Mouse (Mus musculus) MEL (cell line): Measurements from ENCODE around the gene Mymx. TPM values are rescaled to one million over a fixed set of nuclear protein-coding genes. Genes with fewer than 3 reads are reported as not detected.

Experiments used
- DNase-seq: peaks from one replicate; pipeline ENCODE4 v3.0.0; 2011; ENCODE audit warnings: low read depth, low spot score
- H3K27ac ChIP-seq: 2 replicates; pipeline ENCODE4 v1.5.1; 2012; ENCODE audit warnings: low read depth, mild to moderate bottlenecking, control low read depth, low read length, moderate library complexity; ENCODE audit not compliant: control insufficient read depth
- H3K27me3 ChIP-seq, 2 experiments: fragments of 150-350 bp in 1 of 2; sonication (generic) in 1 of 2; 2 replicates each; pipeline ENCODE4 v1.6.1; 2012; ENCODE audit warnings: low read length in 2 of 2, mild to moderate bottlenecking in 2 of 2, improper control_type of control experiment in 1 of 2, moderate library complexity in 1 of 2; ENCODE audit not compliant: insufficient read depth in 2 of 2, control insufficient read depth in 1 of 2
- H3K36me3 ChIP-seq, 2 experiments: 2 replicates each; pipeline ENCODE4 v1.6.1; 2012 to 2014; ENCODE audit warnings: low read length in 2 of 2, improper control_type of control experiment in 1 of 2, inconsistent platforms in 1 of 2, mild to moderate bottlenecking in 1 of 2; ENCODE audit not compliant: insufficient read depth in 2 of 2, control insufficient read depth in 1 of 2
- H3K4me1 ChIP-seq, 2 experiments: fragments of 150-350 bp in 1 of 2; sonication (generic) in 1 of 2; 2 replicates each; pipeline ENCODE4 v1.6.1; 2012; ENCODE audit warnings: low read length in 2 of 2, improper control_type of control experiment in 1 of 2, mild to moderate bottlenecking in 1 of 2; ENCODE audit not compliant: insufficient read depth in 2 of 2, control insufficient read depth in 1 of 2
- H3K4me3 ChIP-seq, 2 experiments: fragments of 150-350 bp in 1 of 2; sonication (generic) in 1 of 2; 2 replicates each; pipeline ENCODE4 v1.5.1; 2012; ENCODE audit warnings: low read depth in 2 of 2, low read length in 2 of 2, mild to moderate bottlenecking in 2 of 2, moderate library complexity in 2 of 2, control low read depth in 1 of 2, improper control_type of control experiment in 1 of 2; ENCODE audit not compliant: control insufficient read depth in 1 of 2, insufficient read depth in 1 of 2
- H3K79me2 ChIP-seq: 2 replicates; pipeline ENCODE4 v1.6.1; 2012; ENCODE audit warnings: mild to moderate bottlenecking, low read length, moderate library complexity; ENCODE audit not compliant: control insufficient read depth, poor library complexity, insufficient read depth
- H3K9ac ChIP-seq: 2 replicates; pipeline ENCODE4 v1.6.1; 2012; ENCODE audit warnings: low read depth, mild to moderate bottlenecking, control low read depth, low read length, moderate library complexity; ENCODE audit not compliant: control insufficient read depth, poor library complexity, severe bottlenecking
- H3K9me3 ChIP-seq: fragments of 150-350 bp; sonication (generic); replicated peaks from 2 replicates; pipeline ENCODE4 v1.6.1; 2012; ENCODE audit warnings: mild to moderate bottlenecking, low read length, improper control_type of control experiment, moderate library complexity; ENCODE audit not compliant: insufficient read depth
- BHLHE40 ChIP-seq: IDR thresholded peaks from 2 replicates; pipeline ENCODE4 v1.6.1; 2012; ENCODE audit warnings: low read depth, mild to moderate bottlenecking, inconsistent platforms, low read length, improper control_type of control experiment, borderline replicate concordance
- CHD1 ChIP-seq: IDR thresholded peaks from 2 replicates; pipeline ENCODE4 v1.6.1; 2012; ENCODE audit warnings: low read depth, mild to moderate bottlenecking, inconsistent platforms, low read length, improper control_type of control experiment
- CHD2 ChIP-seq: IDR thresholded peaks from 2 replicates; pipeline ENCODE4 v1.6.1; 2011; ENCODE audit warnings: low read length, improper control_type of control experiment
- CTCF ChIP-seq, 3 experiments: IDR thresholded peaks in 2 of 3; conservative IDR thresholded peaks in 1 of 3; 2 replicates each; pipeline ENCODE4 v1.5.1; 2011 to 2012; ENCODE audit warnings: low read length in 3 of 3, low read depth in 2 of 3, mild to moderate bottlenecking in 2 of 3, improper control_type of control experiment in 1 of 3, inconsistent platforms in 1 of 3, mixed read lengths in 1 of 3, moderate library complexity in 1 of 3; ENCODE audit not compliant: control insufficient read depth in 1 of 3, insufficient read depth in 1 of 3, poor library complexity in 1 of 3, severe bottlenecking in 1 of 3
- E2F4 ChIP-seq: IDR thresholded peaks from 2 replicates; pipeline ENCODE4 v1.6.1; 2011; ENCODE audit warnings: low read depth, low read length, improper control_type of control experiment, borderline replicate concordance
- ELF1 ChIP-seq: IDR thresholded peaks from 2 replicates; pipeline ENCODE4 v1.6.1; 2014; ENCODE audit warnings: low read depth, mild to moderate bottlenecking, inconsistent platforms, low read length, improper control_type of control experiment, moderate library complexity
- EP300 ChIP-seq, 2 experiments: IDR thresholded peaks; 2 replicates each; pipeline ENCODE4 v1.6.1; 2011; ENCODE audit warnings: improper control_type of control experiment in 2 of 2, low read length in 2 of 2, low read depth in 1 of 2, mild to moderate bottlenecking in 1 of 2
- ETS1 ChIP-seq: IDR thresholded peaks from 2 replicates; pipeline ENCODE4 v1.6.1; 2012; ENCODE audit warnings: low read depth, mild to moderate bottlenecking, inconsistent platforms, low read length, improper control_type of control experiment, moderate library complexity
- GABPA ChIP-seq: IDR thresholded peaks from 2 replicates; pipeline ENCODE4 v1.6.1; 2012; ENCODE audit warnings: low read depth, mild to moderate bottlenecking, inconsistent platforms, low read length, improper control_type of control experiment, moderate library complexity
- HCFC1 ChIP-seq: IDR thresholded peaks from 2 replicates; pipeline ENCODE4 v1.6.1; 2012; ENCODE audit warnings: low read depth, mild to moderate bottlenecking, inconsistent platforms, low read length, improper control_type of control experiment, moderate library complexity
- KAT2A ChIP-seq: conservative IDR thresholded peaks from 2 replicates; pipeline ENCODE4 v1.6.1; 2012; ENCODE audit warnings: low read depth, low read length, improper control_type of control experiment, inconsistent platforms
- MAX ChIP-seq: IDR thresholded peaks from 2 replicates; pipeline ENCODE4 v1.6.1; 2011; ENCODE audit warnings: low read length, improper control_type of control experiment
- MAZ ChIP-seq: IDR thresholded peaks from 2 replicates; pipeline ENCODE4 v1.6.1; 2012; ENCODE audit warnings: low read depth, mild to moderate bottlenecking, inconsistent platforms, low read length, improper control_type of control experiment
- MEF2A ChIP-seq: IDR thresholded peaks from 2 replicates; pipeline ENCODE4 v1.6.1; 2014; ENCODE audit warnings: low read depth, mild to moderate bottlenecking, inconsistent platforms, low read length, improper control_type of control experiment; ENCODE audit not compliant: poor library complexity, insufficient replicate concordance, severe bottlenecking; ENCODE audit errors: extremely low read depth
- MYB ChIP-seq: IDR thresholded peaks from 2 replicates; pipeline ENCODE4 v1.6.1; 2011; ENCODE audit warnings: mild to moderate bottlenecking, low read depth, low read length, improper control_type of control experiment
- MYC ChIP-seq: IDR thresholded peaks from 2 replicates; pipeline ENCODE4 v1.6.1; 2011; ENCODE audit warnings: low read depth, mild to moderate bottlenecking, low read length, improper control_type of control experiment, moderate library complexity
- NELFE ChIP-seq: IDR thresholded peaks from 2 replicates; pipeline ENCODE4 v1.6.1; 2011; ENCODE audit warnings: low read depth, low read length, improper control_type of control experiment
- NRF1 ChIP-seq: IDR thresholded peaks from 2 replicates; pipeline ENCODE4 v1.6.1; 2014; ENCODE audit warnings: low read depth, mild to moderate bottlenecking, inconsistent platforms, low read length, improper control_type of control experiment, moderate library complexity; ENCODE audit not compliant: poor library complexity, insufficient read depth, severe bottlenecking
- POLR2A ChIP-seq, 2 experiments: IDR thresholded peaks; 2 replicates each; pipeline ENCODE4 v1.6.1; 2011 to 2012; ENCODE audit warnings: low read length in 2 of 2, mild to moderate bottlenecking in 2 of 2, control low read depth in 1 of 2, improper control_type of control experiment in 1 of 2, low read depth in 1 of 2, moderate library complexity in 1 of 2; ENCODE audit not compliant: control insufficient read depth in 1 of 2, insufficient read depth in 1 of 2, poor library complexity in 1 of 2
- POLR2AphosphoS2 ChIP-seq: IDR thresholded peaks from 2 replicates; pipeline ENCODE4 v1.6.1; 2011; ENCODE audit warnings: low read length, improper control_type of control experiment
- POLR2AphosphoS5 ChIP-seq: IDR thresholded peaks from 2 replicates; pipeline ENCODE4 v1.6.1; 2012; ENCODE audit warnings: low read depth, borderline replicate concordance, mild to moderate bottlenecking, inconsistent platforms, low read length, moderate library complexity, mixed read lengths
- RAD21 ChIP-seq: IDR thresholded peaks from 2 replicates; pipeline ENCODE4 v1.6.1; 2011; ENCODE audit warnings: mild to moderate bottlenecking, low read depth, low read length, improper control_type of control experiment
- RCOR1 ChIP-seq: IDR thresholded peaks from 2 replicates; pipeline ENCODE4 v1.6.1; 2012; ENCODE audit warnings: low read depth, mild to moderate bottlenecking, inconsistent platforms, low read length, improper control_type of control experiment
- SIN3A ChIP-seq: IDR thresholded peaks from 2 replicates; pipeline ENCODE4 v1.6.1; 2012; ENCODE audit warnings: low read length, improper control_type of control experiment, inconsistent platforms
- TAL1 ChIP-seq: IDR thresholded peaks from 2 replicates; pipeline ENCODE4 v1.6.1; 2012; ENCODE audit warnings: mild to moderate bottlenecking, inconsistent platforms, low read length, moderate library complexity, mixed read lengths
- TBP ChIP-seq: IDR thresholded peaks from 2 replicates; pipeline ENCODE4 v1.8.0; 2011; ENCODE audit warnings: low read depth, low read length, improper control_type of control experiment
- TCF12 ChIP-seq: IDR thresholded peaks from 2 replicates; pipeline ENCODE4 v1.6.1; 2014; ENCODE audit warnings: low read depth, mild to moderate bottlenecking, inconsistent platforms, low read length, improper control_type of control experiment, moderate library complexity
- UBTF ChIP-seq: IDR thresholded peaks from 2 replicates; pipeline ENCODE4 v1.6.1; 2012; ENCODE audit warnings: low read depth, mild to moderate bottlenecking, inconsistent platforms, low read length, improper control_type of control experiment, moderate library complexity, borderline replicate concordance; ENCODE audit not compliant: insufficient read depth
- USF1 ChIP-seq: IDR thresholded peaks from 2 replicates; pipeline ENCODE4 v1.6.1; 2014; ENCODE audit warnings: low read depth, mild to moderate bottlenecking, inconsistent platforms, low read length, improper control_type of control experiment, moderate library complexity
- ZKSCAN1 ChIP-seq: IDR thresholded peaks from 2 replicates; pipeline ENCODE4 v1.6.1; 2012; ENCODE audit warnings: low read depth, mild to moderate bottlenecking, inconsistent platforms, low read length, improper control_type of control experiment, moderate library complexity
- ZMIZ1 ChIP-seq: IDR thresholded peaks from 2 replicates; pipeline ENCODE4 v1.6.1; 2012; ENCODE audit warnings: low read depth, mild to moderate bottlenecking, inconsistent platforms, low read length, improper control_type of control experiment, moderate library complexity
- ZNF384 ChIP-seq: IDR thresholded peaks from 2 replicates; pipeline ENCODE4 v1.6.1; 2012; ENCODE audit warnings: low read depth, mild to moderate bottlenecking, inconsistent platforms, low read length, improper control_type of control experiment
- polyA plus RNA-seq, 2 experiments: library from polyadenylated mRNA; stranded (reverse) in 1 of 2; unstranded in 1 of 2; fragments of >175 nt in 1 of 2; fragments of >200 nt in 1 of 2; gene quantifications; 2 replicates each; pipeline versions ENCODE4 v1.2.1 to v1.2.4; 2012; ENCODE audit warnings: low replicate concordance in 2 of 2, low read depth in 1 of 2; ENCODE audit not compliant: insufficient read length in 2 of 2, insufficient read depth in 1 of 2, missing spikeins in 1 of 2
- total RNA-seq: library from RNA; depleted of rRNA; stranded (reverse); fragments of 300-350 nt; gene quantifications from 2 replicates; pipeline ENCODE4 v1.2.3, GENCODE M21; 2012

The Mymx gene
- total and polyA plus RNA-seq, 3 experiments: not detected

DNA sequence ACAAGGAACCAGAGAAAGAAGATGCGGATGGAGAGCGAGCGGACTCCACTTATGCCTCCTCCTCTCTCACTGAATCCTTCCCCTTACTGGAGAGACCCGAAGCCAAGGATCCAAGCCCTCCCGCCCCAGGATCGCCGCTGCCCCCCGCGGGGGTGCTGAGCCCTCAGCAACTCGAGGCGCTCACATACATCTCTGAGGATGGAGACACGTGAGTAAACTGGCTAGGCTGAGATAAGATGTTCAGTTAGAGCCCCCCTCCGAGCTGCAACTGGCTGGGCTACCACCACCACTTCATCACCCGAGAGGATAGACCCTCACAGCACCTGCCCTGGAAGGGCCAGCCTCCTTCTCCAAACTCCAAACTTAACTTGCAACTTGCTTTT lies 45.8 kb downstream of the Mymx start (continued):
- TF ChIP-seq ZKSCAN1 (no peak), NRF1 (no peak), RAD21 (no peak), CHD1 (no peak), POLR2A (IDR thresholded peaks at IDR 0.05; ENCODE audit: control insufficient read depth in 1 of 2, insufficient read depth in 1 of 2, low read depth in 1 of 2, low read length in 2 of 2, poor library complexity in 1 of 2) (no peak), GABPA (no peak), MAX (peak; percentile 62), EP300 (IDR thresholded peaks at IDR 0.05; ENCODE audit: low read depth in 1 of 2, low read length in 2 of 2) (peak; percentile 18 to 44; a peak in 2 of 4 replicates), MYC (no peak), ETS1 (0 out of 2 replicates have a peak, but pooled peaks have one; percentile 12), ELF1 (no peak), KAT2A (no peak), SIN3A (no peak), POLR2AphosphoS2 (no peak), USF1 (peak; percentile 63), ZNF384 (no peak)

GRCm38 (mm10) chr17:45555452-45556106 lies 46.3 kb downstream of the Mymx start, which contains the start of gene Nfkbie:
Gene Nfkbie, plus strand, starts transcription at chr17:45555703.
- peak within 1 kb of the TSS; percentile 72 for H3K9ac ChIP-seq
- no peaks in the 10 kb centered on the region for H3K9me3 ChIP-seq
- peak within 1 kb of the TSS; percentile 61 to 85 for H3K4me3 ChIP-seq
- peak; percentile 94 for DNase-seq
- peaks cover 0 to 11% of the 10 kb centered on the region in 2 experiments; a peak in 2 of 4 replicates for H3K36me3 ChIP-seq
- no peaks in the 10 kb centered on the region; the same call in 1 of the 2 replicates for H3K79me2 ChIP-seq
- peaks cover 0 to under 1% of the 10 kb centered on the region in 2 experiments; a peak in 2 of 4 replicates for H3K27me3 ChIP-seq
- H3K4me1 ChIP-seq: peaks cover 0 to 28% of the 10 kb centered on the region in 2 experiments; a peak in 3 of 4 replicates
- H3K27ac ChIP-seq: peak within 1 kb of the TSS; percentile 56
- no peak for TF ChIP-seq CHD2
- TF ChIP-seq POLR2AphosphoS5: no peak
- no peak for TF ChIP-seq CTCF (IDR thresholded peaks at IDR 0.05 in 2 of 3, conservative IDR thresholded peaks at IDR 0.05 in 1 of 3; ENCODE audit: control insufficient read depth in 1 of 3, insufficient read depth in 1 of 3, low read depth in 2 of 3, low read length in 3 of 3, poor library complexity in 1 of 3, severe bottlenecking in 1 of 3)
- TF ChIP-seq NRF1: no peak
- TF ChIP-seq MAZ: peak; percentile 84
- TF ChIP-seq CHD1: no peak
- no peak for TF ChIP-seq ZNF384
- peak; percentile 96 for TF ChIP-seq ELF1
- peak; percentile 33; the same call in 1 of the 2 replicates for TF ChIP-seq TBP
- no peak for TF ChIP-seq RAD21
- no peak for TF ChIP-seq MEF2A
- TF ChIP-seq RCOR1: no peak
- TF ChIP-seq TAL1: no peak
- no peak for TF ChIP-seq MYB
- no peak; the same call in 1 of the 2 replicates for TF ChIP-seq TCF12
- TF ChIP-seq E2F4: no peak
- TF ChIP-seq ZMIZ1: peak; percentile 30; the same call in 1 of the 2 replicates
- TF ChIP-seq BHLHE40: no peak
- TF ChIP-seq ETS1: peak; percentile 45; the same call in 1 of the 2 replicates
- no peak for TF ChIP-seq GABPA
- no peak for TF ChIP-seq MYC
- TF ChIP-seq HCFC1: peak; percentile 56; the same call in 1 of the 2 replicates
- no peak for TF ChIP-seq ZKSCAN1
- TF ChIP-seq UBTF: no peak
- peak; percentile 45 for TF ChIP-seq NELFE
- TF ChIP-seq POLR2A (IDR thresholded peaks at IDR 0.05; ENCODE audit: control insufficient read depth in 1 of 2, insufficient read depth in 1 of 2, low read depth in 1 of 2, low read length in 2 of 2, poor library complexity in 1 of 2): peak; percentile 45 to 63; a peak in 3 of 4 replicates
- TF ChIP-seq POLR2AphosphoS2: no peak
